Mouse (Mus musculus): ENCODE data around the gene Cdkl2.

The Cdkl2 gene

GRCm38 (mm10) chr5:92043783-92044182, at the start of gene Cdkl2:
Cdkl2 (minus strand) TSS chr5:92043883.
- in situ Hi-C loops (cut with MboI; ENCODE audit: unreplicated experiment in 2 of 2), result no loop called here

- in situ Hi-C loops (cut with MboI; ENCODE audit: unreplicated experiment in 2 of 2), result no loop called here
Observed at GRCm38 (mm10) chr5:92087469-92087868, 43.8 kb upstream of the Cdkl2 start.

- in situ Hi-C loops (cut with MboI; ENCODE audit: unreplicated experiment in 2 of 2), result no loop called here
Observed at GRCm38 (mm10) chr5:92085821-92086550, 42.3 kb upstream of the Cdkl2 start.

DNA sequence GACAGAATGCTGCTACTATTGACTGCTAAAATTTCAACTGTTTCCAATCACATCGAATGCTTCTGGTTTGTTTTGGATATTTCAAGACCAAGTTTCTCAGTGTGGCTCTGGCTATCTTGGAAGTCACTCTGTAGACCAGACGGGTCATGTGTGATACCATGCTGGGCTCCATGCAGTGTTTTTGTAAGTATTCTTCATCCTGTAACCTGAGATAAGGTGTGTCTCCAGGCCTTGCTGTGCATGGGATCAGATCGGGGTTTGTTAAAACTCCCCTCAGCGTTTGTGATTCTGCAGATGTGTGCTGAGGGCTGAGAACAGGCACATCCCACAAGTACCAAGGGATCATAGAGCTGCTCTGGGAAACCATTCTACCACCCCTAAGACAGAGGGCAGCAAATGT, 41.6 kb upstream of the Cdkl2 start:
- in situ Hi-C loops (cut with MboI; ENCODE audit: unreplicated experiment in 2 of 2), result no loop called here

- in situ Hi-C loops (cut with MboI; ENCODE audit: unreplicated experiment in 2 of 2), result loop anchor here (5.0 kb wide), 1 partner anchor 54 kb away; the partner anchor contains the start of gene Uso1 (in 2 of the 2)
Observed at GRCm38 (mm10) chr5:92083417-92084038, 39.8 kb upstream of the Cdkl2 start, which contains the start of gene G3bp2. G3bp2 (minus strand) TSS chr5:92083719.

GRCm38 (mm10) chr5:92082821-92083401, 39.2 kb upstream of the Cdkl2 start:
- in situ Hi-C loops (cut with MboI; ENCODE audit: unreplicated experiment in 2 of 2), result loop anchor here (5.0 kb wide), 1 partner anchor 54 kb away; the partner anchor contains the start of gene Uso1 (in 2 of the 2)

DNA sequence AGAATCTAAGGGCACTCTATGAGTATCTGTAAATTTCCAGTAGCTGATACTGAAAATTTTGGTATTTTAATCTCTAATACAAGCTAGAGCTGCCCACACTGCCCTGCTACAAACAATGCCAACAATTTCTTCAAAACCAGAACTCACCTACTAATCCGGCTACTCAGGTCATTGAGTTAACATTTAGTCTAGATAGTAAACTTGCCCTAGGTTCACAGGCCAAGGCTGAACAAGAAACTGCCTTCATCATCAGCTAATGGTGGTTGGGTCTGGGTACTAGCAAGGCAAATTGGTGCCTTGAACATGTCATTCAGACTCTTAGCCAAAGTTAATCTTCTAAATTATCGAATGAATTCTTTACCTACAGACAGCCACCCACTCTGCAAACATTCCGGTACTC, 37.6 kb upstream of the Cdkl2 start:
- in situ Hi-C loops (cut with MboI; ENCODE audit: unreplicated experiment in 2 of 2), result loop anchor here (5.0 kb wide), 1 partner anchor 56 kb away; the partner anchor contains the start of gene Uso1 (in 2 of the 2)

- in situ Hi-C loops (cut with MboI; ENCODE audit: unreplicated experiment in 2 of 2), result loop anchor here (5.0 kb wide), 1 partner anchor 57 kb away; the partner anchor contains the start of gene Uso1 (in 2 of the 2)
Observed at GRCm38 (mm10) chr5:92080400-92080799, 36.7 kb upstream of the Cdkl2 start.

GRCm38 (mm10) chr5:92079304-92079703, 35.6 kb upstream of the Cdkl2 start:
- in situ Hi-C loops (cut with MboI; ENCODE audit: unreplicated experiment in 2 of 2), result no loop called here

DNA sequence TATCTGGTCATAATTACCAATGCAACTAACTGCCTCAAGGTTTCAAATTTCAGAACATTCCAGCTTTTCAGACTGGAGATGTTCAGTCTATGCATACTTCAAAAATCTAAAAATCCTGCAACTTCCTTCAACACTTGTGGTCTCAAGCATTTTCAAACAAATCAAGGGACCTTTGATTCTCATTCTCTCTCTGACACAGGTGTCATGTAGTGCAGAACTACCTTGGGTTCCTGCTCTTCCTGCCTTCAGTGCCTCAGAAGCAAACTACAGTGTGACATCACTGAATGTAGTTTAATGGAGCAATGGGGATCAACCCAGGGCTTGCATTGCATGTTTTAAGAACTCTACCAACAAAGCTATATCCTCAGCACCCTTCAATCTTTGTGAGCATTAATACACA, 35.1 kb upstream of the Cdkl2 start:
- in situ Hi-C loops (cut with MboI; ENCODE audit: unreplicated experiment in 2 of 2), result no loop called here

DNA sequence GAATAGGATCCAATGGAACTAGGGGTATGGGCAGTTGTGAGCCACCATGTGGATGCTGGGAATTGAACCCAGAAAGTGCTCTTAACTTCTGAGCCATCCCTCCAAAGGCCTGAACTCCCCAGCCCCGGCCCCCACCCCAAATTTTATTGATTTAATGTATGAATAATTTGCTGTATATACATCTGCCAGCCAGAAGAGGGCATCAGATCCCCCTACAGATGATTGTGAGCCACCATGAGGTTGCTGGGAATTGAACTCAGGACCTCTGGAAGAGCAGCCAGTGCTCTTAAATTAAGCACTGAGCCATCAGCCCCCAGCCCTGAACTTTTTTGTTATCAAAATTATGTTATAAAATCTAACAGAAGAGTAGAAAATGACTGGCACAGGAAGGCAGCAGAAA, 32.6 kb upstream of the Cdkl2 start:
- in situ Hi-C loops (cut with MboI; ENCODE audit: unreplicated experiment in 2 of 2), result no loop called here

DNA sequence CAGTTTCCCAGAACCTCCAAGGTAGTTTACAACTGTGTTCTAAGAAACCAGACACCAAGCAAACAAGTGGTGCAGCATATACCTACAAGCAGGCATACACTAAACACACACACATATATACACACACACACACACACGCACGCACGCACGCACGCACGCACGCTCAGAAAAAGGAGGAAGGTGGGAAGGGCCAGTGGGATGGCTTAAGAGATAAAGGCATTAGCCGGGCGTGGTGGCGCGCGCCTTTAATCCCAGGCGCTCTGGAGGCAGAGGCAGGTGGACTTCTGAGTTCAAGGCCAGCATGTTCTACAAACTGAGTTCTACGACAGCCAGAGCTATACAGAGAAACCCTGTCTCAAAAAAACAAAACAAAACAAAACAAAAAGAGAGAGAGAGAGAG, 30.4 kb upstream of the Cdkl2 start:
- in situ Hi-C loops (cut with MboI; ENCODE audit: unreplicated experiment in 2 of 2), result loop anchor here in 1 of 2 experiments (25.0 kb wide), 2 partner anchors 1113 to 1812 kb away; no protein-coding TSS in a partner anchor

- in situ Hi-C loops (cut with MboI; ENCODE audit: unreplicated experiment in 2 of 2), result loop anchor here in 1 of 2 experiments (25.0 kb wide), 2 partner anchors 1124 to 1801 kb away; no protein-coding TSS in a partner anchor
Observed at GRCm38 (mm10) chr5:92063192-92063591, 19.5 kb upstream of the Cdkl2 start.

- in situ Hi-C loops (cut with MboI; ENCODE audit: unreplicated experiment in 2 of 2), result loop anchor here in 1 of 2 experiments (25.0 kb wide), 2 partner anchors 1134 to 1791 kb away; no protein-coding TSS in a partner anchor
Observed at GRCm38 (mm10) chr5:92052866-92053265, 9.2 kb upstream of the Cdkl2 start.

- in situ Hi-C loops (cut with MboI; ENCODE audit: unreplicated experiment in 2 of 2), result loop anchor here in 1 of 2 experiments (25.0 kb wide), 2 partner anchors 1137 to 1788 kb away; no protein-coding TSS in a partner anchor
Observed at GRCm38 (mm10) chr5:92050419-92050818, 6.7 kb upstream of the Cdkl2 start.

- in situ Hi-C loops (cut with MboI; ENCODE audit: unreplicated experiment in 2 of 2), result no loop called here
Observed at GRCm38 (mm10) chr5:92042377-92043348, 1.0 kb downstream of the Cdkl2 start.

DNA sequence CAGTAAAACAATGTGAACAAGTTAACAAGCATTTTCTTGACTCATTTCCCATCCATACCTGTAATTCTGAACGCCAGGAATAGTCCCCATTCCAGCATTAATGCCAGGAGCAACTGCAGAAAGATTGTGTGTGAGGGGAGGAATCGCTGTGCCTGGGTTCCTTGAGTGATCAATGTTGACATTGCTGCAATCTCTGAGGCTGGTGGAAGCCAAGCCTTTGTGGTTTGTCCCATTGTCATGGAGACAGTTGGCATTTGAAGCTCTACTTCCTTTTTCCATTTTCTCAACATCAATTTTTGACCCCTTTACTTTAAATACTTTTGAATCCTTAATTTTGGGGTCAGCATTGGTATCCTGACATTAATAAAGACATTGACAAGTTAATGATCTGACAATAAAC, 23.7 kb downstream of the Cdkl2 start:
- in situ Hi-C loops (cut with MboI; ENCODE audit: unreplicated experiment in 2 of 2), result loop anchor here (25.0 kb wide), 3 partner anchors 283 to 1358 kb away; no protein-coding TSS in a partner anchor

DNA sequence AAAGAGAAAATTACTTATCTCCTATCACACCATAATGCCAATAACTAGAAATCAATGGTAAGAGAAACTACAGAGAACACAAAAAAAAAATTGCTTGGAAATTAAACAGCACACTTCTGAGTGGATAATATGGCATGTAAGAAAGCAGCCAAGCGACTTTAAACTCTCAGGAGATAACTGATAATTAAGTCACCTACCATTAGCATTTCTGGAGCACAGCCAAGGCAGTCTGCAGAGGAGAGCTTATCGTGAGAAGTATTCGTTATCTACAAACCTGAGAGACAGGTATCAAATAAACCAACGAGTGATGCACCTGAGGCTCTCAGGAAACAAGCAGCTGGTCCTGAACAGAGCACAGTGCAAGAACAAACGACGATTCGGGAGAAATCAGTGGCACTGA, 31.9 kb downstream of the Cdkl2 start:
- in situ Hi-C loops (cut with MboI; ENCODE audit: unreplicated experiment in 2 of 2), result loop anchor here (25.0 kb wide), 3 partner anchors 274 to 1349 kb away; no protein-coding TSS in a partner anchor

DNA sequence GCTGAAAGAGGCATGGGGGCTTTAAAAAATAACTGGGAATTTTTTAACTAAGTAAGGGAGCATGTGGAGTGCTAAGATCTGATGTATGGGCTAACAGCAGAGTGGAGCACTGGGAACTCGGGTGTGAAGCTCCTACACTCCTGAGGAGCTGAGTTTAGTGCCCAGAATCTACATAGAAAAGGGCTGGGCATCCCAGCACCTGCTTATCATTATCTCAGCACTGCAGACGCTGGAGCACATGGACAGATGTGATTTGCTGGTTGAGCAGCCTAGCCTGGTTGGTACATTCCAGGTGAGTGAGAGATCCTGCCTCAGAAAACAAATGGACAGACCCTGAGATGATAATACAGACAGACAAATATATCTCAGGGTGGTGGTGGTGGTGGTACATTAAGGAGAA, 33.9 kb downstream of the Cdkl2 start:
- in situ Hi-C loops (cut with MboI; ENCODE audit: unreplicated experiment in 2 of 2), result loop anchor here (5.0 to 25.0 kb wide), 8 partner anchors 88 to 1348 kb away; no protein-coding TSS in a partner anchor

- in situ Hi-C loops (cut with MboI; ENCODE audit: unreplicated experiment in 2 of 2), result loop anchor here (10.0 to 25.0 kb wide), 5 partner anchors 112 to 1341 kb away; no protein-coding TSS in a partner anchor
Observed at GRCm38 (mm10) chr5:92003011-92003410, 40.7 kb downstream of the Cdkl2 start.

Data from v-Abl transformed pro-B cells (cell line).